Mouse (Mus musculus) limb, embryonic 11.5 days (tissue): ENCODE measurements around the gene Hmgcl. TPM values are rescaled to one million over a fixed set of nuclear protein-coding genes. Genes with fewer than 3 reads are reported as not detected.
"Not testable (repeated sequence)": the region's sequence is repeated elsewhere in the genome, so short reads cannot be mapped to it uniquely, and the experiment has no call there.

Experiments
- ATAC-seq: fragments of 200-750 bp; cut with Nextera tagmentation; 2 replicates; pipeline ENCODE4 v1.8.0; 2017; ENCODE audit warnings: low read depth; ENCODE audit not compliant: insufficient number of reproducible peaks, low FRiP score, low TSS enrichment
- DNase-seq: peaks from one replicate; pipeline ENCODE4 v3.0.0-alpha.2; 2015; ENCODE audit warnings: low spot score
- H3K27ac ChIP-seq: fragments of 300-500 bp; sonication (generic); replicated peaks from 2 replicates; pipeline ENCODE4 v1.5.1; 2014; ENCODE audit warnings: low read depth, mild to moderate bottlenecking, low read length
- H3K27me3 ChIP-seq: fragments of 300-500 bp; sonication (generic); 2 replicates; pipeline ENCODE4 v1.6.1; 2014; ENCODE audit warnings: mild to moderate bottlenecking, low read length, mixed read lengths; ENCODE audit not compliant: control insufficient read depth, insufficient read depth
- H3K36me3 ChIP-seq: fragments of 300-500 bp; sonication (generic); 2 replicates; pipeline ENCODE4 v1.6.1; 2014; ENCODE audit warnings: mild to moderate bottlenecking, low read length, moderate library complexity, mixed read lengths; ENCODE audit not compliant: control insufficient read depth, insufficient read depth
- H3K4me1 ChIP-seq: fragments of 300-500 bp; sonication (generic); 2 replicates; pipeline ENCODE4 v1.6.1; 2014; ENCODE audit warnings: low read length, mixed read lengths; ENCODE audit not compliant: control insufficient read depth, insufficient read depth
- H3K4me2 ChIP-seq: fragments of 300-500 bp; sonication (generic); 2 replicates; pipeline ENCODE4 v1.6.1; 2014; ENCODE audit warnings: low read depth, mild to moderate bottlenecking, moderate library complexity; ENCODE audit not compliant: severe bottlenecking
- H3K4me3 ChIP-seq: fragments of 300-500 bp; sonication (generic); 2 replicates; pipeline ENCODE4 v1.5.1; 2014; ENCODE audit warnings: low read depth, low read length
- H3K9ac ChIP-seq: fragments of 300-500 bp; sonication (generic); 2 replicates; pipeline ENCODE4 v1.6.1; 2014; ENCODE audit warnings: mild to moderate bottlenecking, low read length
- H3K9me3 ChIP-seq: fragments of 300-500 bp; sonication (generic); 2 replicates; pipeline ENCODE4 v1.6.1; 2016; ENCODE audit warnings: low read length; ENCODE audit not compliant: control insufficient read depth
- WGBS: fragments of 180-500 bp; shearing (Covaris S2); extraction: QIAGEN DNeasy Blood & Tissue Kit; methylation state at CpG from one replicate; pipeline ENCODE4 v1.1.7; 2014; 5-methylcytosine and 5-hydroxymethylcytosine counted together
- polyA plus RNA-seq: library from polyadenylated mRNA; unstranded; fragments of >200 nt; fragmentation: Nextera tagmentation; extraction: Ambion mirVana; gene quantifications from 2 replicates; pipeline ENCODE4 v1.2.1, GENCODE M21; 2014

Gene Hmgcl
- polyA plus RNA-seq, 1 experiment from 2014 or later = 79.7 TPM

DNA sequence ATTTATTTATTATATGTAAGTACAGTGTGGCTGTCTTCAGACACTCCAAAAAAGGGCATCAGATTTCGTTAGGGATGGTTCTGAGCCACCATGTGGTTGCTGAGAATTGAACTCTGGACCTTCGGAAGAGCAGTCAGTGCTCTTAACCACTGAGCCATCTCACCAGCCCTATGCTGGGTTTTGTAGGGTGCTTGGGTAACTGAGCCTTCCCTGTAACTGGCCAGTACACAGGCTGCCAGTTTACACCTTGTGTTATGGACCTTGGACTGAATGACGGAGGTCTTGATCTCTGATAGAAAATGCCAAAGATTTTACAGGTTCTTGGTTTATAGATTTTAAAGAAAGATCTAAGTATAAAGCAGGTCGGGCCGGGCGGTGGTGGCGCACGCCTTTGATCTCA, 16.0 kb upstream of the Hmgcl start:
- Histone ChIP-seq H3K9ac (no peak overlapping the region), H3K4me3 (no peak overlapping the region), H3K9me3 (no peaks in the 10 kb centered on the region), H3K27me3 (no peaks in the 10 kb centered on the region), H3K4me2 (no peak overlapping the region), H3K27ac (no peak overlapping the region), H3K4me1 (no peaks in the 10 kb centered on the region), H3K36me3 (no peaks in the 10 kb centered on the region; the same call in 1 of the 2 replicates)
- ATAC-seq = no peak
- 93% methylated on average over 8 of the region's 8 CpGs for WGBS
- DNase-seq = no peak

DNA sequence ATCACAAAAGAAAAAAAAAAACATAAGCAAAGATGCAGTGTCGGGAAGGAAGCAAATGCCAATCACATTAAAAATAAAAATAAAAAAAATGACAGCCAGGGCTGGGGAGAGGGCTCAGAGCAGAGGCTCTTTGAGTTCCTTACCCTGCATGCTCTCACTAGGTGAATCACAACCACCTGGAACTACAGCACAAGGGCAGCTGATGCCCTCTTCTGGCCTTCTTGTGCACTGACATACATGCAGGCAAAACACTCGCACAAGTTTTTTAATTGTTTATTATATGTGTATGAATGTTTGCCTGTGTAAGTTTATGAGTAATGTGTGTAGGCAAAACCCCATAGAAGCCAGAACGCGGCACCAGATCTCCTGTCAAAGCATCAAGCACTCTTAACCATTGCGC, 14.4 kb upstream of the Hmgcl start:
- ATAC-seq = no peak
- H3K9me3 ChIP-seq = no peaks in the 10 kb centered on the region
- WGBS = 64% methylated on average over 5 of the region's 5 CpGs
- no peak overlapping the region for H3K4me3 ChIP-seq
- no peaks in the 10 kb centered on the region for H3K27me3 ChIP-seq
- H3K36me3 ChIP-seq = no peaks in the 10 kb centered on the region; the same call in 1 of the 2 replicates
- no peak overlapping the region for H3K4me2 ChIP-seq
- H3K4me1 ChIP-seq = no peaks in the 10 kb centered on the region
- H3K9ac ChIP-seq = no peak overlapping the region
- DNase-seq = peak; percentile 36
- no peak overlapping the region for H3K27ac ChIP-seq

DNA sequence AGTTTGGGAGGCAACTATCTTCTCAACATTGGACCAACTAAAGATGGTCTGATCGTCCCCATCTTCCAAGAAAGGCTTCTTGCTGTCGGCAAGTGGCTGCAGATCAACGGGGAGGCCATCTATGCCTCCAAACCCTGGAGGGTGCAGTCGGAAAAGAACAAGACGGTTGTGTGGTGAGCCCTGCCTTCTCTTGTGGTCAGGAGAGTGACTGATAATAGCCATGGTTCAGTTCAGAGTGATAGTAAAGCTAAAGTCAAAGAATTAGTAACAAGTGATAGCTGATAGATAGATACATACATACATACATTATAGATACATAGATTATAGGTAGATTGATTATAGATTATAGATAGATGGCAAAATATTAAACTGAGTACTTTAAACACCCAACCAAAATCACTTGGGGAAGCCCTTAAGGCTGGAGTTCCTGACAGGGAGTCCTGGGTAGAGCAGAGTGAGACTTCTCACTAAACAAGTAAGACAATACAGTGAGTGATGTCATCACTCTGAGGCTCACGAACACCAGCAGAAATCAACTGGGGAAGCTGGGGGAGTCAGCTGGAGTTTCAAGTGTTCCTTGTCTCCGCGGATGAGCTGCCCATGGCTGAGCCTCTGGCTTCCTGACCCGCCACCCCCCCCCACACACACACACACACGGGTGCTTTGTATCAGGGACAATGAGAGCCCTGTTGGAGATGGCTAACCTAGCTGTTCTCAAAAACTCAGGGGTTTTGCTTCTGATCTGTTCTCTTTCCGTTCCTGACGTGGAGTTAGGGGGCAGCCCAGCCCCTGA, 11.3 kb upstream of the Hmgcl start:
- DNase-seq = no peak

DNA sequence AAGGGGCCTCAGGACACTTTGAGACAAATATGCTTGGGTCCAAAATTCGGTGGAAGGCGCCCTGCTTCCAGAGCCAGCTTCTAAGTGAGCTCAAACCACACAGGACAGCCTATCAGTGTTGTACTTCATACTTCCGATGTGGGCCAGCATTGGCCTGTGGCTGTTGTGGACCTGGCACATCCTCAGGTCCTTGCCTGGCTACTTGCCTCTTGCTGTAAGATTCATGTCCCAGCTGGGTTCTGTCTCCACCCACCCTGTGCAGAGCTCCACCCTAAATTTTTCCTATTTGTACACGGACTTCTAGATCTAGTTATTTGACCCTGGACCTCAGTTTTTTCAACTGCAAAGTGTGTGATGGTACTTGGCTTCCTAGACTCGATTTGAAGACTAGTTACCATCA, 10.7 kb upstream of the Hmgcl start:
- ATAC-seq = no peak
- Histone ChIP-seq H3K27me3 (no peaks in the 10 kb centered on the region), H3K4me3 (no peak overlapping the region), H3K9me3 (no peaks in the 10 kb centered on the region), H3K9ac (no peak overlapping the region), H3K4me2 (no peak overlapping the region), H3K27ac (no peak overlapping the region), H3K4me1 (no peaks in the 10 kb centered on the region), H3K36me3 (peaks cover 5% of the 10 kb centered on the region; the same call in 1 of the 2 replicates)
- no peak for DNase-seq
- WGBS = 91% methylated on average over 5 of the region's 5 CpGs

More for the DNA sequence above, 11.3 kb upstream of the Hmgcl start:
- no peak for ATAC-seq
- Histone ChIP-seq H3K4me3 (no peak overlapping the region), H3K4me2 (no peak overlapping the region), H3K27me3 (no peaks in the 10 kb centered on the region), H3K4me1 (no peaks in the 10 kb centered on the region), H3K36me3 (peaks cover 5% of the 10 kb centered on the region; the same call in 1 of the 2 replicates), H3K27ac (no peak overlapping the region), H3K9ac (no peak overlapping the region), H3K9me3 (no peaks in the 10 kb centered on the region)
- 78% methylated on average over 12 of the region's 12 CpGs for WGBS

DNA sequence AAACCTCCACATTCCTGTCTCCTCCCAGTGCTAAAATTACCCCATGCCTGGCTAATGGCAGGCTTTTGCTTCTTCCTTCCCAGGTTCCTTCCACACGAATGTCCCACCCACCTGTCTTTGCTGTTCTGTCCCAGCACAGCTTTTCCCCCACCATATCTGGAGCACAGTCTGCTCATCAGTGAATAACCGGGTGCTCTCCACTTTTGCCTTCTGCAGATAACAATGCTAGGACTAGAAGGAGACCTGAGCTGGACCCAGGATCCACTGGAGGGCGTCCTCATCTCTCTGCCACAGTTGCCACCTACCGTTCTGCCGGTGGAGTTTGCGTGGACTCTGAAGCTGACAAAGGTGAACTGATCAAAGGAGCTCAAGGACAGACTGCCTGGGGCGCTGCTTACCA, 7.4 kb upstream of the Hmgcl start:
- Histone ChIP-seq H3K27ac (no peak overlapping the region), H3K36me3 (peaks cover 5% of the 10 kb centered on the region; the same call in 1 of the 2 replicates), H3K4me1 (no peaks in the 10 kb centered on the region), H3K9me3 (no peaks in the 10 kb centered on the region), H3K9ac (no peak overlapping the region), H3K4me2 (no peak overlapping the region), H3K4me3 (no peak overlapping the region), H3K27me3 (no peaks in the 10 kb centered on the region)
- ATAC-seq (no peak), DNase-seq (no peak)
- 69% methylated on average over 7 of the region's 7 CpGs for WGBS

DNA sequence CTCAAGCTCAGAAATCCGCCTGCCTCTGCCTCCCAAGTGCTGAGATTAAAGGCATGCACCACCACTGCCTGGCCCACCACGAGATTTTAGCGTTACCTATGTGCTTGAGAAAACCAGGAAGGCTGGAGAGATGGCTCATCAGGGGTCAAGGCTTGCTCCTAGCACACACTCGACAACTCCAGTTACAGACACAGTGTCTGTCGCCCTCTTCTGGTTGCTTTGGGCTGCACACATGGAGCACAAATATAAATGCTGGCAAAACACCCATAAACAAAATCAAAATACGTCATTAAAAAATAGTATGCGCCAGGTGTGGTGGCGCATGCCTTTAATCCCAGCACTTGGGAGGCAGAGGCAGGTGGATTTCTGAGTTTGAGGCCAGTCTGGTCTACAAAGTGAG, 5.2 kb upstream of the Hmgcl start:
- WGBS = 84% methylated on average over 8 of the region's 8 CpGs
- H3K27ac ChIP-seq, H3K4me1 ChIP-seq, H3K4me2 ChIP-seq, ATAC-seq, H3K36me3 ChIP-seq, H3K9me3 ChIP-seq, DNase-seq, H3K4me3 ChIP-seq, H3K27me3 ChIP-seq, H3K9ac ChIP-seq: not testable (repeated sequence)

DNA sequence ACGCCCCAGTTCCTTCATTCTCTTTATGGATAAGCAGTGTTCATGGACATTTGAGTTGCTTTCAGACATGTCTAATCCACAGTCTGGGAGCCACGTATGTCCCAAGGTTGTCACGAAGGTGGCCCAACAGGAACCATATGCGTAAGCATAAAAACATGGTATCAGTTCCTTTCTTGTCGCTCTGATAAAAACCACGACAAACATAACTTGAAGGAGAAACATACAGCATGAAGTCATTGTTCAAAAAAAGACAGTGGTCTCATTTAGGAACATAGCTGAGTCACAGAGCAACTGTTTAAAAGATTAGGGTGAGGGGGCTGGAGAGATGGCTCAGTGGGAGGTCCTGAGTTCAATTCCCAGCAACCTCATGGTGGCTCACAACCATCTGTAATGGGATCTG, 4.1 kb upstream of the Hmgcl start:
- Histone ChIP-seq H3K4me2 (no peak overlapping the region), H3K4me3 (no peak overlapping the region), H3K4me1 (no peaks in the 10 kb centered on the region), H3K36me3 (peaks cover 5% of the 10 kb centered on the region; the same call in 1 of the 2 replicates), H3K27me3 (no peaks in the 10 kb centered on the region), H3K9me3 (no peaks in the 10 kb centered on the region), H3K27ac (no peak overlapping the region), H3K9ac (no peak overlapping the region)
- ATAC-seq = no peak
- no peak for DNase-seq
- WGBS = 93% methylated on average over 6 of the region's 6 CpGs

DNA sequence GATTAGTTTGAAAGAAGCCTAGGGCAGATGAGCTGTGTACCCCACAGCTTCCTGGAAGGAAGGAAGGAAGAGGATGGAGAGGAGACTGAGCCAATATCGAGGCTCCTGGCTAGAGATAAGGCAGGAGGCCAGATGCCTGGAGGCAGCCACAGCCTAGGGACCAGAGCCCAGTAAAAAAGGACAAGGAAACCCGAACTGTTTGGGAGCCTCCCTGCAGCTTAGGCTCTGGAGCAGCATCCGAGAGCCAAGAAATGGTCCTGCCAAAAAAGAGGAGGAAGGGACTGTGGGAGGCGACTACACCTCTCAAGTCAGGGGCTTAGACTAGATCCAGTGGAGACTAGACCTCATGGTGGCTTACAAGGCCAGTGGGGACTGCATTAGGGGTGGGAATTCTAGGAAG, 2.9 kb upstream of the Hmgcl start:
- ATAC-seq (no peak), DNase-seq (no peak)
- no peaks in the 10 kb centered on the region for H3K9me3 ChIP-seq
- H3K27ac ChIP-seq = no peak overlapping the region
- H3K4me2 ChIP-seq = no peak overlapping the region
- no peak overlapping the region for H3K4me3 ChIP-seq
- no peaks in the 10 kb centered on the region for H3K27me3 ChIP-seq
- H3K9ac ChIP-seq = no peak overlapping the region
- peaks cover 5% of the 10 kb centered on the region; the same call in 1 of the 2 replicates for H3K36me3 ChIP-seq
- no peaks in the 10 kb centered on the region for H3K4me1 ChIP-seq
- WGBS = 52% methylated on average over 4 of the region's 4 CpGs
